Mouse (Mus musculus) midbrain, embryonic 15.5 days (tissue): ENCODE measurements around the gene Cftr. TPM values are rescaled to one million over a fixed set of nuclear protein-coding genes. Genes with fewer than 3 reads are reported as not detected.

ENCODE experiments used
- ATAC-seq: fragments of 200-750 bp; cut with Nextera tagmentation; replicated peaks from 2 replicates; pipeline ENCODE4 v1.8.0; 2017; ENCODE audit warnings: moderate TSS enrichment
- H3K27ac ChIP-seq: fragments of 300-500 bp; sonication (generic); 2 replicates; pipeline ENCODE4 v1.5.1; 2015; ENCODE audit warnings: mild to moderate bottlenecking, inconsistent platforms
- H3K27me3 ChIP-seq: fragments of 300-500 bp; sonication (generic); replicated peaks from 2 replicates; pipeline ENCODE4 v1.6.1; 2015; ENCODE audit warnings: inconsistent platforms
- H3K36me3 ChIP-seq: fragments of 300-500 bp; sonication (generic); replicated peaks from 2 replicates; pipeline ENCODE4 v1.6.1; 2015; ENCODE audit warnings: inconsistent platforms
- H3K4me1 ChIP-seq: fragments of 300-500 bp; sonication (generic); 2 replicates; pipeline ENCODE4 v1.6.1; 2015; ENCODE audit warnings: inconsistent platforms
- H3K4me2 ChIP-seq: fragments of 300-500 bp; sonication (generic); 2 replicates; pipeline ENCODE4 v1.6.1; 2015; ENCODE audit warnings: inconsistent platforms, mild to moderate bottlenecking, moderate library complexity
- H3K4me3 ChIP-seq: fragments of 300-500 bp; sonication (generic); 2 replicates; pipeline ENCODE4 v1.5.1; 2015; ENCODE audit warnings: mild to moderate bottlenecking, inconsistent platforms
- H3K9ac ChIP-seq: fragments of 300-500 bp; sonication (generic); 2 replicates; pipeline ENCODE4 v1.6.1; 2015; ENCODE audit warnings: mild to moderate bottlenecking, inconsistent platforms
- H3K9me3 ChIP-seq: fragments of 300-500 bp; sonication (generic); 2 replicates; pipeline ENCODE4 v1.6.1; 2016; ENCODE audit warnings: inconsistent platforms
- WGBS: fragments of 180-500 bp; shearing (Covaris S2); methylation state at CpG from one replicate; pipeline ENCODE4 v1.1.7; 2015; ENCODE audit warnings: mixed read lengths; 5-methylcytosine and 5-hydroxymethylcytosine counted together
- polyA plus RNA-seq: library from polyadenylated mRNA; unstranded; fragments of >200 nt; fragmentation: Nextera tagmentation; extraction: Ambion mirVana; gene quantifications from 2 replicates; pipeline ENCODE4 v1.2.1, GENCODE M21; 2015

Gene Cftr
- polyA plus RNA-seq, 1 experiment from 2014 or later: 0.81 TPM

DNA sequence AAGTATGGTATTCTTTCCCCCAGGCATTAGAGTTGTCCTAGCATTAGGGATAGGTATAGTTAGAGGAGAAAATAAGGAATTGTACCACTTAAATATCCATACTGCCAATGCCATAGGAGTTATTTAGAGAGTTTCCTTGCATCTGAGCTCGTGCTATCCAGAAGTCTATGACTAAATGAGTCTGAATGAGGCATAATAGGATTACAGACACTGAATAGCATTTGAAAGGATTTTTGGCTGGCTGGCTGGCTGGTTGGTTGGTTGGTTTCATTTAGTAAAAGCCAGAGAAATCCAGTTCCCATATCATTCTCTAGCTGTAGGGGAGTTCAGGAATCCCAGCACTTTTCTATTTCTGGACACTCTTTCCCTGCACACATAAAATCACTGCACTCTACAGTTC, 76.0 kb downstream of the Cftr start:
- Histone ChIP-seq H3K27ac (no peak overlapping the region), H3K36me3 (no peaks in the 10 kb centered on the region), H3K4me2 (no peak overlapping the region), H3K27me3 (no peaks in the 10 kb centered on the region), H3K4me1 (no peaks in the 10 kb centered on the region), H3K9ac (no peak overlapping the region), H3K9me3 (no peaks in the 10 kb centered on the region), H3K4me3 (no peak overlapping the region)
- 13% methylated on average over 1 of the region's 1 CpGs for WGBS
- ATAC-seq: no peak

DNA sequence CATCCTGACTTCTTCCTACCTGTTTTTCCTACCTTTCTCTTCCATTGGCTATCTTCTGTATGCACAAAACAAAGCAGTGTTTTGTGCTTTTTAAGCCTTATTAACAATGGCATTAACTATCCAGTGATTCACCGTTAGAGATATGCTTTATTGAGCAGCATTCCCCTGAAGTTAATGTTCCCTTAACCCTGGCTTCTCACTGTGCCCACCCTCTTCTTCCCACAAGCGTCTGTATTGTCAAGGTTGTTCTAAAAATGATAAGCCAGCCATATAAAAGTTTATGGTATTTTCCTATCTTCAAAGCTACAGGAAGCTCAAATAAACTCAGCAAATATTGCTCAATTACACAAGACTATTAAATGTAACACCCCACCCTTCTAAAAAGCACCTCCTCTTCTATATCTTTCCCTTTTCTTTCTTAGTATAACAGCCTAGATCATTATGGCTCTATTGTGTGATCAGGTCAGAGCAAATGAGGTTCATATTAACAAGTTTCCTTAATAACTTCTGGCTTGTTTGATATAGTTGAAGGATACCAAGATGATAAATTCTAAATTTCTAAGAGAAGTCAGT, 77.5 kb downstream of the Cftr start:
- H3K27ac ChIP-seq: no peak overlapping the region
- 40% methylated on average over 2 of the region's 2 CpGs for WGBS
- H3K36me3 ChIP-seq: no peaks in the 10 kb centered on the region
- no peaks in the 10 kb centered on the region for H3K9me3 ChIP-seq
- H3K4me3 ChIP-seq: no peak overlapping the region
- no peak overlapping the region for H3K9ac ChIP-seq
- H3K4me1 ChIP-seq: no peaks in the 10 kb centered on the region
- H3K27me3 ChIP-seq: no peaks in the 10 kb centered on the region
- ATAC-seq: no peak
- H3K4me2 ChIP-seq: no peak overlapping the region

DNA sequence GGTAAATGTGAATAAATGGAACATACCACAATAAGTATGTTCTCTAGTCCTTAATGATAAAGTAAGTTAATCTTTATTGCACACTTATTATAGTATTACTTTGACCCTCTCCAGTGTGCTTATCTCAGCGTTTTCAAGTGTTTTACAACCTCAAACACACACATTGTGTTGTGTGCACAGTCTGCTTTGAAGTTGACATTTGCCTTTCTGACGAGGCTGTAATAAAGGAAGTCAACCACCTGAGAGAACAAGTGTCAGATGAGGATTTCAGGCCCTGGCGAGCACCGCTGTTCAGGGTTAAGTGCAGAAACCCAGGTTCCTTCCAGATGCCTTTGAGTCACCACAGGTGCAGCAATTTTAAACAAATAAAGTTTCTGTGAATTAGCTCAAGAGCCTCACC, 78.0 kb downstream of the Cftr start:
- no peak overlapping the region for H3K4me2 ChIP-seq
- H3K27ac ChIP-seq: no peak overlapping the region
- no peak overlapping the region for H3K9ac ChIP-seq
- ATAC-seq: no peak
- WGBS: 43% methylated on average over 4 of the region's 4 CpGs
- no peak overlapping the region for H3K4me3 ChIP-seq
- no peaks in the 10 kb centered on the region for H3K9me3 ChIP-seq
- H3K27me3 ChIP-seq: no peaks in the 10 kb centered on the region
- H3K4me1 ChIP-seq: no peaks in the 10 kb centered on the region
- no peaks in the 10 kb centered on the region for H3K36me3 ChIP-seq

DNA sequence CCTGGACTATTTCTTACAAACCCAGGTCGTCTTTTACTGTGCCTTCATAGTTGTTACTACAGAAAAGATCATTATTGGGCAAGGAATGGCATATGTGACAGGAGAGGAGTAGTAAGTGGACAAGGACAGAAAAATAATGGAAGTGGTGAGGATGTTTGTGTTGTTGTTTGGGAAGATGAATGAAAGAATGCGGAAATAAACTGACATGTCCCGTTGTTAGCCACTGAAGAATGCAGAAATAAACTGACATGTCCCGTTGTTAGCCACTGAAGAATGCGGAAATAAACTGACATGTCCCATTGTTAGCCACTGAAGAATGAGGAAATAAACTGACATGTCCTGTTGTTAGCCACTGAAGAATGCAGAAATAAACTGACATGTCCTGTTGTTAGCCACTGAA, 84.1 kb downstream of the Cftr start:
- Histone ChIP-seq H3K4me2 (no peak overlapping the region), H3K27me3 (no peaks in the 10 kb centered on the region), H3K9me3 (no peaks in the 10 kb centered on the region), H3K4me1 (no peaks in the 10 kb centered on the region), H3K27ac (no peak overlapping the region), H3K36me3 (no peaks in the 10 kb centered on the region), H3K4me3 (no peak overlapping the region), H3K9ac (no peak overlapping the region)
- 31% methylated on average over 5 of the region's 5 CpGs for WGBS
- no peak for ATAC-seq

DNA sequence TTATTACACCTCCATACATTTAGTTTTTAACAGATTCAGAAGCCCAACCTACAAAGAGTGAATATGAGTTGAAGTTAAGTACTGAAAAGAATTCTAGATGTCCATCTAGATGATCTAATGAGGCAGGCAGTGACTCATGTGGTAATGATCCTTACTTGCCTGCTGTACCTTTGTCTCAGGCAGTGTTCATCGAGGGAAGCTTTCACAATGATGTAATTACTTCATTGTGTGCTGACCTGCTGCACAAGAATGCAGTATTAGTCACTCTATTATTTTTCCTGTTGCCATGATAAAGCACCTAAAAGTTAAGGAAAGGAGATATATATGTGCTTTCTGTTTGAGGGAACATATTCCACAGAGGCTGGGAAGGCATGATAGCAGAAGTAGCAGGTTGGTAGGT, 100.5 kb downstream of the Cftr start:
- Histone ChIP-seq H3K9me3 (no peaks in the 10 kb centered on the region), H3K9ac (no peak overlapping the region), H3K36me3 (no peaks in the 10 kb centered on the region), H3K27me3 (no peaks in the 10 kb centered on the region), H3K27ac (no peak overlapping the region), H3K4me2 (no peak overlapping the region), H3K4me1 (no peaks in the 10 kb centered on the region), H3K4me3 (no peak overlapping the region)
- ATAC-seq: no peak
- 21% methylated on average over 1 of the region's 1 CpGs for WGBS

DNA sequence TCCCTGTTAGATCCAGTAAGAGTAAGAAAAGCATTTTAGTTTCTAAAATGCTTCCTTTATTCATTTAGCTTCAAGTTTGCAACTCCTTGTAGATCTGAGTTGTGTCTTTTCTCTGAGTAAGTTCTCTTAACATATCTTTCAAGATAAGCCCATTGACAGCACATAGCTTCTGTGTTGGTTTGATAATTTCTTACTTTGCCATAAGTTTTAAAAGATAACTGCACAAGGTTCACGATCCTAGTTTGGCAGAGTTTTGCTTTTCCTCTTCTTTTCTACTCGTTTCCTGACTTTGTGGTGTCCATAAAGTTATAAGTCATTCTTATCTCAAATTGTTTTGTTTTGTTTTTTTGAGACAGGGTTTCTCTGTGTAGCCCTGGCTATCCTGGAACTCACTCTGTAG, 130.3 kb downstream of the Cftr start:
- no peaks in the 10 kb centered on the region for H3K4me1 ChIP-seq
- no peaks in the 10 kb centered on the region for H3K9me3 ChIP-seq
- H3K4me3 ChIP-seq: no peak overlapping the region
- no peak overlapping the region for H3K9ac ChIP-seq
- no peaks in the 10 kb centered on the region for H3K36me3 ChIP-seq
- H3K4me2 ChIP-seq: no peak overlapping the region
- ATAC-seq: no peak
- H3K27me3 ChIP-seq: no peaks in the 10 kb centered on the region
- WGBS: 83% methylated on average over 2 of the region's 2 CpGs
- H3K27ac ChIP-seq: no peak overlapping the region

DNA sequence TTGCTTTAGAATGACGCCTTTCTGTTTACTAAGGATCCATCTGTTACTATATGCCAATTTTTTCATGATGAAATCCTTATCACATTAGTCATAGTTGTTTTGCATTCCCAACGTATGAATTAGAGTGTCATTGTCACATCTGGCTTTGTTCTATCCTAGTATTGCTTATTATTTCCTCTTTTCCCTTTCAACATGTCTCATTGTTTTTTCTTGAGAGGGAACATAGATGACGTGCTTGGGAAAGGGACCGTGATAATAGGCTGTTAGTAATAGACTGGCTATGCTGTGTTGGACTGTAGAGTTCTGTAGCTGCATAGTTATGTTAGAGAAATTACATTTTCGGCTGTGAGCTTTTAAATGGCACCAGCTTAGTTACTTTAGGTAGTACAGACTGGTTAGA, 131.6 kb downstream of the Cftr start:
- no peaks in the 10 kb centered on the region for H3K27me3 ChIP-seq
- no peak overlapping the region for H3K4me3 ChIP-seq
- 73% methylated on average over 5 of the region's 5 CpGs for WGBS
- ATAC-seq: no peak
- H3K36me3 ChIP-seq: no peaks in the 10 kb centered on the region
- no peaks in the 10 kb centered on the region for H3K9me3 ChIP-seq
- no peak overlapping the region for H3K9ac ChIP-seq
- H3K4me1 ChIP-seq: no peaks in the 10 kb centered on the region
- no peak overlapping the region for H3K27ac ChIP-seq
- H3K4me2 ChIP-seq: no peak overlapping the region

DNA sequence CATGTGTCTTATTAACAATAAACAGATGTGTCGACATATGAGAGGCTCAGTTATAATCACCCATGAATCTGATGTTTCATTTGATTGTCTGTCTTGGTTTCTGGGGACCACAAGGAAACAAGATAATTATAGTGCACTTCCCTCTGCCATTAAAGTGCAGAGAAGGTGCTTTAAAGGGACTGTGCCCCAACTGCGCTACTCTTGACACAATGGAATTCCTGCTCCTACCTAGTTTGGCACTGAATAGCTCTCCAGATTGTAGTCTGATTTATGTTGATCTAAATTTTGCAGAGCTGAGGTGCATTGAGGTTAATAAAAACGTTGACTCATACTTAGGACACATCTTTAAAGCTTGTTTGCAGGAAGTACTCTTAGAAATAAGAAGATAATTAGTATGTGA, 132.7 kb downstream of the Cftr start:
- no peak for ATAC-seq
- Histone ChIP-seq H3K9me3 (no peaks in the 10 kb centered on the region), H3K36me3 (no peaks in the 10 kb centered on the region), H3K9ac (no peak overlapping the region), H3K4me2 (no peak overlapping the region), H3K4me1 (no peaks in the 10 kb centered on the region), H3K27me3 (no peaks in the 10 kb centered on the region), H3K27ac (no peak overlapping the region), H3K4me3 (no peak overlapping the region)
- whole genome bisulfite sequencing: 68% methylated on average over 3 of the region's 3 CpGs

DNA sequence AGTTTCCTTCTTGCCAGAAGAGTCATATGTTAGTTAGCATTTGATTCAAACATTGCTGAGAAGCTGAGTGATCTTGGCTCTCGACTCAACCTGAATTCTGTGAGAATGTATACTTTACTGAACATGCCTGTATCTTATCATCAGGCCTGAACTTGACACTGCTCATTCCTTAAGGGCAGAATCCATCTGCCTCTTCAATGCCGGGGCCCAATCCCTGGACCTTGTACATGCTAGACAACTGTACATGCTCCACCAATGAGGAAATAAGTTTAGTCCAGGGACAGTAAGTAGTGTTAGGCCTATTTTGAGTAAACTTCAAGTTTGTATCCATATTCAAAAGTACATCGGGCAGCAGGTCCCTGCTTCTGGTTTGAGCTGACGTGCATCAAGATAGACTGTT, 134.6 kb downstream of the Cftr start:
- ATAC-seq: no peak
- no peaks in the 10 kb centered on the region for H3K36me3 ChIP-seq
- no peaks in the 10 kb centered on the region for H3K27me3 ChIP-seq
- no peak overlapping the region for H3K4me3 ChIP-seq
- H3K9me3 ChIP-seq: no peaks in the 10 kb centered on the region
- no peaks in the 10 kb centered on the region for H3K4me1 ChIP-seq
- H3K9ac ChIP-seq: no peak overlapping the region
- no peak overlapping the region for H3K27ac ChIP-seq
- no peak overlapping the region for H3K4me2 ChIP-seq
- 93% methylated on average over 4 of the region's 4 CpGs for WGBS

DNA sequence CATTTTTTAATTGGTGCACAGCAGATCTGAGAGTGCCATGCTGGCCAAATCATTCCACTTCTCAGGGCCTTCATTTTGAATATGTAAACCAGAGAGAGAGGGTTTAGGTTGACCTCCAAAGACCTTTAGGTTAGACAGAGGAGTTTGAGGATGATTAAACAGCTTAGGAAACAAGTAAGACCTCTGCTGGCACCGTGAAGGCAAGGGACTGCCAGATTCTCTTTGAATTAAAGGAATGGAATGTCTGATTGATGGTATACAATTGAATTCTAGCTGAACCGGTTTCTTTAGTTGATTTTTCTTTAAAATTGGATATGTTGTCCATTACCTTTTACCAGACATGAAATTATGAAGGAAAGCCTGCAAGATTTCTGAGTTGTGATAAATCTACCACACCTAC, 140.5 kb downstream of the Cftr start:
- H3K4me3 ChIP-seq: no peak overlapping the region
- 16% methylated on average over 2 of the region's 2 CpGs for WGBS
- no peak overlapping the region for H3K27ac ChIP-seq
- no peaks in the 10 kb centered on the region for H3K4me1 ChIP-seq
- H3K27me3 ChIP-seq: no peaks in the 10 kb centered on the region
- H3K9ac ChIP-seq: no peak overlapping the region
- H3K9me3 ChIP-seq: no peaks in the 10 kb centered on the region
- H3K4me2 ChIP-seq: no peak overlapping the region
- no peaks in the 10 kb centered on the region for H3K36me3 ChIP-seq
- ATAC-seq: no peak

DNA sequence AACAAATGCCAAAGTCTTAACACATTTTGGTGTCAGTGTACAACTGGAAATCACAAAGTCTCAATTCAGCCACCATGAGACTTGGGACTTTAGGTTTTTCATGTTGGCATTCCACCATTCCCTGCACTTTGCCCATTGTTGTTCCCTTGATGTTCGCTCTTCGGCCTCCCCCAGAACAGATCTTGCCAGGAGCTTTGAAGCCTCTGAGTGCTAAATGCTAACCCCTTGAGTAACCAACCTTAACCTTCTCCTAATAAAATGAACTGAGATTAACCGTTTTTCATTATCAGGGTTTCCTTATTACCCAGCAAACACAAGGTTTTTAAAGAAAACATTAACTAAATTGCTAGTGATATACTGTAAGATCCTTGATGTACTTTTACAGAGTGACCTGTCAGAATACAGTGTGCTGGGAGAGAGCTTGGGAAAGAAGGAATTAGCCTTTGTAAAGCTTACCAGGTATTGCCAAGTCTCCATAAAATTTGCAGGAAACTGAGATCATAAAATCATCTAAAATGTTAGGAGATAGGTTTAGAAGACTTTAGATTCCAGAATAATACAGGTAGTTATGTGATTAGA, 144.0 kb downstream of the Cftr start:
- H3K4me2 ChIP-seq: no peak overlapping the region
- no peaks in the 10 kb centered on the region for H3K9me3 ChIP-seq
- no peak for ATAC-seq
- no peak overlapping the region for H3K9ac ChIP-seq
- WGBS: 83% methylated on average over 3 of the region's 3 CpGs
- H3K4me3 ChIP-seq: no peak overlapping the region
- H3K27ac ChIP-seq: no peak overlapping the region
- H3K27me3 ChIP-seq: no peaks in the 10 kb centered on the region
- no peaks in the 10 kb centered on the region for H3K36me3 ChIP-seq
- H3K4me1 ChIP-seq: no peaks in the 10 kb centered on the region

DNA sequence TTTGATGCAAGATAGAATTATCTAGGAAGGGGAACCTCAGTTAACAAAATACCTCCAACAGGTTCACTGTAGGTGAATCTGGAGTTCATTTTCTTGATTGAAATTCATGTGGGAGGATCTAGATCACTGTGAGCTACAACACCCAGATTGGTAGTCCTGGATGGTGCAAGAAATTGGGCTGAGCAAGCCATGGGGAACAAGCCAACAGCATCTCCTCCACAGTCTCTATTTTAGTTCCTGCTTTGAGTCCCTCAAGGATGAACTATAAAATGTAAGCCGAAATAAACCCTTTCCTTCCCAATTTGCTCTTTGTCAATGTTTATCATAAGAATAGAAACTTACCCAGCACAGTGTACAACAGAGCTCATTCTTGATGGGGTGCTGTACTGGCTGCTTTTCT, 152.5 kb downstream of the Cftr start:
- Histone ChIP-seq H3K9me3 (no peaks in the 10 kb centered on the region), H3K36me3 (no peaks in the 10 kb centered on the region), H3K27ac (no peak overlapping the region), H3K27me3 (no peaks in the 10 kb centered on the region), H3K4me2 (no peak overlapping the region), H3K4me1 (no peaks in the 10 kb centered on the region), H3K9ac (no peak overlapping the region), H3K4me3 (no peak overlapping the region)
- ATAC-seq: no peak
- 81% methylated on average over 1 of the region's 1 CpGs for WGBS

DNA sequence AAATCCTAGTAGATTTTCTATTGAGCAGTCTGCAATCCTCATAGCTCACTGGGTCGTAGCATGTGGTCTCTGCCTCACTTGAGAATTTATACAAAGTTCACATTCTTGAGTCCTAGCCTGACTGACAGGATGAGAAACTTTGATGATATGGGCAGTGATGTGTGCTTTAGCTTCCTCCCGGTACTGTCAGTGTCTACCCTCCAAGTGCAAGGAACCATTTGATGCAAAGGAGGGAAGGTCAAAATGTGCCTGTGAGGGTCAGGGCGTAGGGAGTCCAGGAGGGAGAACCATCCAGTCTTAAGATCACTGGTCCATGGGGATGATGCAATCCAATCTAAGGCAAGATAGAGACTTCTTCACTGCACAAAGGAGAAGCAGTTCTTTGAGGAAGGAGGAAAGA, 164.9 kb downstream of the Cftr start:
- ATAC-seq: no peak
- Histone ChIP-seq H3K27me3 (no peaks in the 10 kb centered on the region), H3K4me2 (no peak overlapping the region), H3K9me3 (no peaks in the 10 kb centered on the region), H3K9ac (no peak overlapping the region), H3K4me1 (no peaks in the 10 kb centered on the region), H3K27ac (no peak overlapping the region), H3K36me3 (no peaks in the 10 kb centered on the region), H3K4me3 (no peak overlapping the region)
- 88% methylated on average over 3 of the region's 3 CpGs for WGBS
